Mouse (Mus musculus): ENCODE measurements at regions not wholly inside any gene's neighbourhood (a gene's known extent, or its start where the extent isn't known, plus 50 kb on each side); places are given as distances from the start of the nearest gene placed in this dataset.

DNA sequence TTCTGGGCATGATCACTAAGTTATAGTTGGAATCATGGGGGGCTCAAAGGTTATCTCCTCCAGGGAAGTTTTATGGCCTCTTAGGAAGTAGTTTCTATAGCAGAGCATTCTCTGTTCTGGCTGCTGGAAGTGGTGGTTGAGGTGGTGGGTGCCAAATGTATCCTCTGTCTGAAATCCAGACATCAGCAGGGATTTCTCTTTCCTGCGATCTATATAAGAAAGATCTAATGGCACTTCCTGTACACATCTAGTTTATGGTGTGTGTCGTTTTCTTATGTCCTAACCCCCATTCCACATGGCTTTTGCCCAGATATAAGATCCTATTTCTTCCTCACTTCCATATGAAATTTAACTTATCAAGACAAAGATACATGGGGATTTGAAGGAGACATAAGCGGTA is 300.1 kb upstream of the Frg1 start:
- no peak for DNase-seq (ENCODE audit: low spot score in 2 of 2)

DNA sequence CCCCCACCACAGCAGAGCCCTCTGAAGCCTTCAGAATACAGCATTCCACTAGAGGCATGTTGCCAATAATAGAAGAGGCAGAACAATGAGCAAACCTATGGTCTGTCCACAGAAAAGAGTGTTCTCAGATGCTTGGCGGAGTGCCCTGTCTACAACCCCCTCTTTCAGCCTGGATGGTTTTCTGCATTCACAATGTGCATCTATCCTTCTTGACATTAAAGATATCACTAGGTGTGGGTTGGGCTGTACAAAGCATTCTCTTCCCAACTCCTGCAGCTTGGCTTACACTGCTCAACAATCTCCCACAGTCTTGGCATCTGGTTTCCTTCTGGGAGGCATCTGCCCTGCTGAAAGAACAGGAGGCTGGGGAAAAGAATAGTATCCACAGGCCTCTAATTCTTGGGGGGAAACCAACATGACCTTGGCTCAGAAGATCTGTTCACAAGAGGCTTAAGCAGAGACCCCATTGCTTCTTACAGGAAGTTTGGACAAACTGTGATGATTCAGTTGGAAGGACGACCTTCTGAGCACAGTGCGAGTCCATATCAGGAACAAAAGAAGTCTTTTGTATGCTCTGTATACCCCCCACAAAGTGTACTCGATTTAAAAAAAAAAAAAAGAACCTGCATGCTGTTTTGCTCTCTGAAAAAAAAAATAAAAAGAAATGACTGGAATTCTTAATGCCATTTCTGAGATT is 296.9 kb upstream of the Frg1 start:
- peak in 1 of 2 experiments; percentile 17 for DNase-seq (ENCODE audit: low spot score in 2 of 2)

DNA sequence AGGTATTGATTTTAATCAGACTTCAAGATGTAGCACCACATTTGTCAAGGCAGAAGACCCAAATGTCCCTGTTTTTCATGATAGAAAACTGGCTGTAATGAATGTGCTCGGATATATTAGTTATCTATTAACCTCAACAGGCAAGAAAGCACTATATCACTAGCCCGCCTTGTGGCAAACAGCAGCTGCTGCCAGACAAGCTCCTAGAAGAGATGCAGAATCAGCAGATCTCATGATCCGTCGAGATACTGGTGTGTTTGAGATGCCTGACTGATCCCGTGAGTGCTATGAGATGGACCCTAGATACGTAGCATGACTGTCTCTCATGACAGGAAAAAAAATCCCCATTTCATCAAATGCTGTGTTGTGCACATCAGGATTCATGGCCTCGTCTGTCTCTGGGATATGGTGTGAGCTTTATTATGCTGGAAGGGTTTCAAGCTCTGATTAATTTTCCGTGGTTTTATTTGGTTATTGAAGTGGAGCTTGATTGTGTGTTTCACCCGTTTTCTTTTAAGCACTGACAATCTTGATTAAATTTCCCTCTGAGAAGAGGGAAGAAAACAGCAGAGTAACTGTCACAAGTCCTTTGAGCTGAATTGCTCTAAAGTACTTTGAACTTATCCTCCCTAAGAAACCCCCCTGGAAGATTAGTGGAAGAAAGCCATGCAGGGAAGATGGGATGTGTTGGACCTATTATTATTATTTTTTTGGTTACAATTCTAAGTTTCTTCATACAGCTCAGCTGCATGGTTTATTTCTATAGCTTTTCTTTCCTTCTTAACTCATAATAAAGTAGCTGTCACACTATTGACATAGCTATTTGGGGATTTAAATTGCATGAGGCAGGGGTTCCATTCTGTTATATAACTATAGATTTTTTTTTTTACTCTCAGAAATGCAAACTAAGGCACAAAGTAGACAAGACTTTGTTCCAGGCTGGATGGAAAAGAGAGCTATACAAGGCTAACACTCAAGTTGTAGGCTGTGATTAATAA is 287.4 kb upstream of the Frg1 start:
- no peak for DNase-seq (ENCODE audit: low spot score in 2 of 2)

Measured in gastrocnemius, postnatal 4 days (tissue).